ENCODE assay signal across 21 mouse cellular contexts in genomic region chr14:84476906-84477305, GRCm38 (mm10). TPM values are rescaled to one million over a fixed set of nuclear protein-coding genes. Genes with fewer than 3 reads are reported as not detected.
"Had no signal": no experiment of that assay in that cellular context is flagged by ENCODE, and none has a peak within 500 bp of the region (broad histone marks: within the 10 kb centered on the region; RNA-seq: fewer than 3 reads in every experiment).

No protein-coding gene starts in this region.

- H3K27me3 ChIP-seq: liver, embryonic 13.5 days; liver, embryonic 15.5 days; lung, embryonic 15.5 days; midbrain, embryonic 13.5 days; neural tube, embryonic 12.5 days; stomach, embryonic 15.5 days had no signal

- H3K4me1 ChIP-seq: liver, embryonic 13.5 days; liver, embryonic 15.5 days; lung, embryonic 15.5 days; midbrain, embryonic 10.5 days; neural tube, embryonic 12.5 days; stomach, embryonic 15.5 days had no signal

- H3K27ac ChIP-seq: liver, embryonic 13.5 days; liver, embryonic 15.5 days; lung, embryonic 15.5 days; midbrain, embryonic 10.5 days; midbrain, embryonic 13.5 days; neural tube, embryonic 12.5 days; stomach, embryonic 15.5 days; stomach, postnatal 0 days had no signal

- H3K36me3 ChIP-seq: liver, embryonic 13.5 days; liver, embryonic 15.5 days; lung, embryonic 15.5 days; midbrain, embryonic 10.5 days; midbrain, embryonic 13.5 days; neural tube, embryonic 12.5 days; stomach, embryonic 15.5 days had no signal

- H3K9me3 ChIP-seq: liver, embryonic 13.5 days; liver, embryonic 15.5 days; lung, embryonic 15.5 days; midbrain, embryonic 10.5 days; midbrain, embryonic 13.5 days; neural tube, embryonic 12.5 days; stomach, embryonic 15.5 days had no signal

- DNase-seq: liver, embryonic 13.5 days; liver, postnatal 0 days; lung, adult 2 months; lung, postnatal 14 days; lung, postnatal 4 days; right cerebral cortex, adult 18-20 months; right cerebral cortex, postnatal 25 days; thymus, adult 2 months; thymus, postnatal 25 days; thymus, postnatal 4 days had no signal

- ATAC-seq: liver, postnatal 0 days; lung, postnatal 0 days; midbrain, embryonic 13.5 days had no signal

- H3K4me3 ChIP-seq: liver, embryonic 13.5 days; liver, embryonic 15.5 days; lung, embryonic 15.5 days; midbrain, embryonic 10.5 days; midbrain, embryonic 13.5 days; myocyte; neural tube, embryonic 12.5 days; stomach, embryonic 15.5 days had no signal

- H3K4me2 ChIP-seq: liver, embryonic 11.5 days; liver, embryonic 13.5 days; liver, embryonic 15.5 days; lung, embryonic 15.5 days; neural tube, embryonic 12.5 days; stomach, embryonic 15.5 days had no signal

- H3K9ac ChIP-seq: liver, embryonic 13.5 days; liver, embryonic 15.5 days; liver, postnatal 0 days; lung, embryonic 15.5 days; midbrain, embryonic 13.5 days; neural tube, embryonic 12.5 days; stomach, embryonic 15.5 days had no signal

RNA-seq across cellular contexts. Expression of gene Pcdh17, which starts 33.5 kb away (rescaled TPM):
- total RNA-seq: megakaryocyte, adult 5-6 weeks had no signal
